Mouse (Mus musculus) MEL (cell line): Measurements from ENCODE around the gene Gm49673. TPM values are rescaled to one million over a fixed set of nuclear protein-coding genes. Genes with fewer than 3 reads are reported as not detected.
"Not testable (repeated sequence)": the region's sequence is repeated elsewhere in the genome, so short reads cannot be mapped to it uniquely, and the experiment has no call there.

Experiments
- DNase-seq: peaks from one replicate; pipeline ENCODE4 v3.0.0; 2011; ENCODE audit warnings: low read depth, low spot score
- H3K27ac ChIP-seq: 2 replicates; pipeline ENCODE4 v1.5.1; 2012; ENCODE audit warnings: low read depth, mild to moderate bottlenecking, control low read depth, low read length, moderate library complexity; ENCODE audit not compliant: control insufficient read depth
- H3K27me3 ChIP-seq, 2 experiments: fragments of 150-350 bp in 1 of 2; sonication (generic) in 1 of 2; 2 replicates each; pipeline ENCODE4 v1.6.1; 2012; ENCODE audit warnings: low read length in 2 of 2, mild to moderate bottlenecking in 2 of 2, improper control_type of control experiment in 1 of 2, moderate library complexity in 1 of 2; ENCODE audit not compliant: insufficient read depth in 2 of 2, control insufficient read depth in 1 of 2
- H3K36me3 ChIP-seq, 2 experiments: 2 replicates each; pipeline ENCODE4 v1.6.1; 2012 to 2014; ENCODE audit warnings: low read length in 2 of 2, improper control_type of control experiment in 1 of 2, inconsistent platforms in 1 of 2, mild to moderate bottlenecking in 1 of 2; ENCODE audit not compliant: insufficient read depth in 2 of 2, control insufficient read depth in 1 of 2
- H3K4me1 ChIP-seq, 2 experiments: fragments of 150-350 bp in 1 of 2; sonication (generic) in 1 of 2; 2 replicates each; pipeline ENCODE4 v1.6.1; 2012; ENCODE audit warnings: low read length in 2 of 2, improper control_type of control experiment in 1 of 2, mild to moderate bottlenecking in 1 of 2; ENCODE audit not compliant: insufficient read depth in 2 of 2, control insufficient read depth in 1 of 2
- H3K4me3 ChIP-seq, 2 experiments: fragments of 150-350 bp in 1 of 2; sonication (generic) in 1 of 2; 2 replicates each; pipeline ENCODE4 v1.5.1; 2012; ENCODE audit warnings: low read depth in 2 of 2, low read length in 2 of 2, mild to moderate bottlenecking in 2 of 2, moderate library complexity in 2 of 2, control low read depth in 1 of 2, improper control_type of control experiment in 1 of 2; ENCODE audit not compliant: control insufficient read depth in 1 of 2, insufficient read depth in 1 of 2
- H3K79me2 ChIP-seq: 2 replicates; pipeline ENCODE4 v1.6.1; 2012; ENCODE audit warnings: mild to moderate bottlenecking, low read length, moderate library complexity; ENCODE audit not compliant: control insufficient read depth, poor library complexity, insufficient read depth
- H3K9ac ChIP-seq: 2 replicates; pipeline ENCODE4 v1.6.1; 2012; ENCODE audit warnings: low read depth, mild to moderate bottlenecking, control low read depth, low read length, moderate library complexity; ENCODE audit not compliant: control insufficient read depth, poor library complexity, severe bottlenecking
- H3K9me3 ChIP-seq: fragments of 150-350 bp; sonication (generic); replicated peaks from 2 replicates; pipeline ENCODE4 v1.6.1; 2012; ENCODE audit warnings: mild to moderate bottlenecking, low read length, improper control_type of control experiment, moderate library complexity; ENCODE audit not compliant: insufficient read depth
- polyA plus RNA-seq, 2 experiments: library from polyadenylated mRNA; stranded (reverse) in 1 of 2; unstranded in 1 of 2; fragments of >175 nt in 1 of 2; fragments of >200 nt in 1 of 2; gene quantifications; 2 replicates each; pipeline versions ENCODE4 v1.2.1 to v1.2.4; 2012; ENCODE audit warnings: low replicate concordance in 2 of 2, low read depth in 1 of 2; ENCODE audit not compliant: insufficient read length in 2 of 2, insufficient read depth in 1 of 2, missing spikeins in 1 of 2
- total RNA-seq: library from RNA; depleted of rRNA; stranded (reverse); fragments of 300-350 nt; gene quantifications from 2 replicates; pipeline ENCODE4 v1.2.3, GENCODE M21; 2012

The Gm49673 gene
- total and polyA plus RNA-seq, 3 experiments, result not detected

- not testable (repeated sequence) for H3K4me3 ChIP-seq, DNase-seq, H3K36me3 ChIP-seq
Observed at GRCm38 (mm10) chr17:8095653-8096052, 51.9 kb downstream of the Gm49673 start.

DNA sequence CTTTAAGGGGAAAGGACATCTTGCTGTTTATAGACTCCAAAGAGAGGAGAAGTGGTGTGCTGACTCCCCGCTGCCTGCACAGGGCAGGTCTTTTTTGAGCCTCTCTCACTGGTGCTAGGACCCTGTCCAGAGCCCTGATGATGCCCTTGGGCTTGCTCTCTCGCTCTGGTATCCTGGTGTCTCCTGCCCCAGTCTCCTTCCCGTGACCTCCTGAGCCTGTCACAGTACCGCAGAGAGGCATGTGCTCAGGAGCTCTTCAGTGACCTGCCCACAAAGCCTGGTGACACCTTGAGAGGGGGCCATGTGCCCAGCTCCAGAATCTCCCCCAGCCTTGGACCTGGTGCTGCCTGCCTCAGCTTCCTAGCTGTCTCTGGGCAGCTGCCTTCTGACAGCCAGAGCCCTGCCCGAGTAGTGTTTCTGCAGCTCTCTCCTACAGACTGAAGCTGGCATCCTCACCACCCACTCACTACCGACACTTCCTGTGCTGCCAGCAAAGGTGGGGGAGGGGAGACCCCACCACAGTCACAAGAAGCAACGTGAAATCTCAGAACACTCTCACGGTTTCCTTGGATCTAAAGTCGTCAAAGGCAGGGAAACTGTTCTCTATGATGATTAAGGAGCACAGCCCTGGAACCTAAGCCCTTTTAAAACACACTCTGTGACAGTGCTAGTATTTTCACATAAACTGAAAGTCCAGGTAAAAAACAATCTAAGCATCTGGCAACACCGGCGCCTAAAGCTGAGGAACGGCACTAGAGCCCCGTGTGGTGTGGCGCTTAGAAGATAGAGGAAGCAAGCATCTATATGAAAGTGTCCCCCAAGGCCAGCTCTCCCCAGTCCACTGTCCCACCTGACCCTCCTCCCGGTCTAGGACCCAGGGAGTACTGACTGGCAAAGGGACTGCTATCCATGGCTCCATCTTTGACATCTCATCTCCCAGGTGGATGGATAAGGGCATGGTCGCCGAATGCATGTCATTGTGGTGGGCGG lies 54.8 kb downstream of the Gm49673 start:
- DNase-seq, H3K9me3 ChIP-seq, H3K4me1 ChIP-seq, H3K36me3 ChIP-seq, H3K79me2 ChIP-seq, H3K4me3 ChIP-seq, H3K27ac ChIP-seq, H3K9ac ChIP-seq, H3K27me3 ChIP-seq: not testable (repeated sequence)

More at GRCm38 (mm10) chr17:8095653-8096052, 51.9 kb downstream of the Gm49673 start:
- H3K27me3 ChIP-seq, H3K4me1 ChIP-seq, H3K27ac ChIP-seq, H3K9me3 ChIP-seq, H3K9ac ChIP-seq, H3K79me2 ChIP-seq: not testable (repeated sequence)

- not testable (repeated sequence) for DNase-seq, H3K9me3 ChIP-seq, H3K27me3 ChIP-seq, H3K4me3 ChIP-seq, H3K27ac ChIP-seq, H3K36me3 ChIP-seq, H3K9ac ChIP-seq, H3K4me1 ChIP-seq, H3K79me2 ChIP-seq
Observed at GRCm38 (mm10) chr17:8091320-8091719, 56.3 kb downstream of the Gm49673 start.

- H3K4me1 ChIP-seq, H3K27ac ChIP-seq, H3K9ac ChIP-seq, H3K27me3 ChIP-seq, H3K36me3 ChIP-seq, H3K79me2 ChIP-seq, H3K4me3 ChIP-seq, H3K9me3 ChIP-seq: not testable (repeated sequence)
- DNase-seq, result peak; percentile 1
Observed at GRCm38 (mm10) chr17:8069847-8070246, 77.7 kb downstream of the Gm49673 start.

DNA sequence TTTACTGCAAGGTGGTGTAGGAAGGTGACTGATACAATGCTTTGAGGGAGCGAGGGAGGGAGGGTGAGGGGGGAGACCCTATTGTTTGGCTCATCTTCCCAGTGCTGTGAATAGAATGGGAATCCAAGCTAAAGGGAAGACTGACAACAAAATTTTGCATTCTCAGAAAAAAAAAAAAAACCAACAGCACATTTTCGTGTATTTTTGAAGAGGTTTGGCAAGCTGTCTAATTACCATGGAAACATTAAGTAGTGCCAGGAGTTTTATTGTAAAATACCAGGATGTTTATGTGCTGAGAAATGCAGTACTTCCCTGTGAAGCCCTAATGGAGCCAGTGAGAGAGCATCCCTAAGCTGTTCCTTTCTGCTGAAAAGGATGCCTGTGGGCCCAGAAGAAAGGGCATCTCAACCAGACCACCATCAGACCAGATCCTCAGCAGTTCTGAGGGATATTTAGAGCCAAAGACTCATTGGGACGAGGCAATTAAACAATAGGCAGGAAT lies 90.9 kb downstream of the Gm49673 start:
- not testable (repeated sequence) for DNase-seq, H3K4me1 ChIP-seq, H3K79me2 ChIP-seq, H3K27me3 ChIP-seq, H3K9ac ChIP-seq, H3K4me3 ChIP-seq, H3K9me3 ChIP-seq, H3K36me3 ChIP-seq, H3K27ac ChIP-seq

- H3K9me3 ChIP-seq, H3K36me3 ChIP-seq, H3K27me3 ChIP-seq, H3K9ac ChIP-seq, H3K27ac ChIP-seq, H3K4me1 ChIP-seq, H3K4me3 ChIP-seq, DNase-seq, H3K79me2 ChIP-seq: not testable (repeated sequence)
Observed at GRCm38 (mm10) chr17:8055919-8056589, 91.5 kb downstream of the Gm49673 start.
